Mouse (Mus musculus) embryonic facial prominence, embryonic 10.5 days (tissue): ENCODE measurements around the gene Jazf1. TPM values are rescaled to one million over a fixed set of nuclear protein-coding genes. Genes with fewer than 3 reads are reported as not detected.

Source experiments
- DNase-seq: peaks from one replicate; pipeline ENCODE4 v3.0.0-alpha.2; 2017; ENCODE audit warnings: low spot score
- H3K27ac ChIP-seq: fragments of 300-500 bp; sonication (generic); replicated peaks from 2 replicates; pipeline ENCODE4 v1.5.1; 2016; ENCODE audit warnings: mild to moderate bottlenecking
- H3K27me3 ChIP-seq: fragments of 300-500 bp; sonication (generic); replicated peaks from 2 replicates; pipeline ENCODE4 v1.6.1; 2016; ENCODE audit warnings: low read depth, mild to moderate bottlenecking; ENCODE audit not compliant: poor library complexity, severe bottlenecking
- H3K36me3 ChIP-seq: fragments of 300-500 bp; sonication (generic); replicated peaks from 2 replicates; pipeline ENCODE4 v1.6.1; 2016; ENCODE audit warnings: mild to moderate bottlenecking, moderate library complexity
- H3K4me1 ChIP-seq: fragments of 300-500 bp; sonication (generic); 2 replicates; pipeline ENCODE4 v1.6.1; 2016
- H3K4me3 ChIP-seq: fragments of 300-500 bp; sonication (generic); 2 replicates; pipeline ENCODE4 v1.5.1; 2016; ENCODE audit warnings: mild to moderate bottlenecking, moderate library complexity
- H3K9me3 ChIP-seq: fragments of 300-500 bp; sonication (generic); 2 replicates; pipeline ENCODE4 v1.6.1; 2016; ENCODE audit warnings: mild to moderate bottlenecking
- WGBS: fragments of 180-500 bp; shearing (Covaris S2); methylation state at CpG from one replicate; pipeline ENCODE4 v1.1.7; 2016; 5-methylcytosine and 5-hydroxymethylcytosine counted together
- polyA plus RNA-seq: library from polyadenylated mRNA; unstranded; fragments of >200 nt; fragmentation: Nextera tagmentation; extraction: Ambion mirVana; gene quantifications from 2 replicates; pipeline ENCODE4 v1.2.1, GENCODE M21; 2016

Gene Jazf1
- polyA plus RNA-seq, 1 experiment from 2014 or later = 3.0 TPM

GRCm38 (mm10) chr6:52990816-52991215 is 77.6 kb downstream of the Jazf1 start:
- Histone ChIP-seq H3K27ac (no peak overlapping the region), H3K36me3 (no peaks in the 10 kb centered on the region), H3K4me3 (no peak overlapping the region), H3K9me3 (no peaks in the 10 kb centered on the region), H3K4me1 (no peaks in the 10 kb centered on the region), H3K27me3 (no peaks in the 10 kb centered on the region; the same call in none of the 2 replicates)
- WGBS = 88% methylated on average over 8 of the region's 8 CpGs
- no peak for DNase-seq

GRCm38 (mm10) chr6:52987905-52988640 is 80.4 kb downstream of the Jazf1 start:
- DNase-seq = no peak
- 0 out of 2 replicates have a peak, but pooled peaks cover 3% of the 10 kb centered on the region for H3K9me3 ChIP-seq
- H3K27me3 ChIP-seq = no peaks in the 10 kb centered on the region; the same call in none of the 2 replicates
- no peak overlapping the region for H3K4me3 ChIP-seq
- H3K27ac ChIP-seq = no peak overlapping the region
- H3K36me3 ChIP-seq = no peaks in the 10 kb centered on the region
- H3K4me1 ChIP-seq = no peaks in the 10 kb centered on the region
- WGBS = 84% methylated on average over 6 of the region's 6 CpGs

GRCm38 (mm10) chr6:52987391-52987790 is 81.0 kb downstream of the Jazf1 start:
- H3K4me3 ChIP-seq = no peak overlapping the region
- H3K4me1 ChIP-seq = no peaks in the 10 kb centered on the region
- peak; percentile 57 for DNase-seq
- H3K9me3 ChIP-seq = 0 out of 2 replicates have a peak, but pooled peaks cover 3% of the 10 kb centered on the region
- H3K36me3 ChIP-seq = no peaks in the 10 kb centered on the region
- H3K27ac ChIP-seq = no peak overlapping the region
- 56% methylated on average over 4 of the region's 4 CpGs for WGBS
- no peaks in the 10 kb centered on the region; the same call in none of the 2 replicates for H3K27me3 ChIP-seq

GRCm38 (mm10) chr6:52982175-52982574 is 86.3 kb downstream of the Jazf1 start:
- 0 out of 2 replicates have a peak, but pooled peaks cover 3% of the 10 kb centered on the region for H3K9me3 ChIP-seq
- DNase-seq = no peak
- no peak overlapping the region for H3K27ac ChIP-seq
- H3K36me3 ChIP-seq = no peaks in the 10 kb centered on the region
- H3K4me3 ChIP-seq = no peak overlapping the region
- 89% methylated on average over 6 of the region's 6 CpGs for WGBS
- no peaks in the 10 kb centered on the region for H3K27me3 ChIP-seq
- H3K4me1 ChIP-seq = no peaks in the 10 kb centered on the region

- Histone ChIP-seq H3K27me3 (no peaks in the 10 kb centered on the region), H3K9me3 (no peaks in the 10 kb centered on the region), H3K4me3 (no peak overlapping the region), H3K27ac (no peak overlapping the region), H3K4me1 (no peaks in the 10 kb centered on the region), H3K36me3 (no peaks in the 10 kb centered on the region)
- no peak for DNase-seq
- 94% methylated on average over 6 of the region's 6 CpGs for WGBS
Measured at GRCm38 (mm10) chr6:52979503-52979902, 88.9 kb downstream of the Jazf1 start.

GRCm38 (mm10) chr6:52973351-52973750 is 95.1 kb downstream of the Jazf1 start:
- Histone ChIP-seq H3K36me3 (no peaks in the 10 kb centered on the region), H3K27me3 (no peaks in the 10 kb centered on the region), H3K4me3 (no peak overlapping the region), H3K4me1 (peaks cover 20% of the 10 kb centered on the region), H3K27ac (no peak overlapping the region), H3K9me3 (no peaks in the 10 kb centered on the region)
- 86% methylated on average over 5 of the region's 5 CpGs for WGBS
- DNase-seq = no peak

- no peak overlapping the region for H3K4me3 ChIP-seq
- H3K9me3 ChIP-seq = no peaks in the 10 kb centered on the region
- H3K27me3 ChIP-seq = no peaks in the 10 kb centered on the region
- H3K4me1 ChIP-seq = peaks cover 32% of the 10 kb centered on the region
- 68% methylated on average over 7 of the region's 7 CpGs for WGBS
- DNase-seq = no peak
- no peaks in the 10 kb centered on the region for H3K36me3 ChIP-seq
- H3K27ac ChIP-seq = peak overlapping the region; percentile 48
Measured at GRCm38 (mm10) chr6:52972138-52972537, 96.3 kb downstream of the Jazf1 start.

- H3K27ac ChIP-seq = no peak overlapping the region; the same call in 1 of the 2 replicates
- H3K36me3 ChIP-seq = no peaks in the 10 kb centered on the region
- peaks cover 53% of the 10 kb centered on the region for H3K4me1 ChIP-seq
- H3K4me3 ChIP-seq = no peak overlapping the region
- no peaks in the 10 kb centered on the region for H3K9me3 ChIP-seq
- DNase-seq = peak; percentile 75
- H3K27me3 ChIP-seq = no peaks in the 10 kb centered on the region
- WGBS = 95% methylated on average over 2 of the region's 2 CpGs
Measured at GRCm38 (mm10) chr6:52969717-52970261, 98.6 kb downstream of the Jazf1 start.

GRCm38 (mm10) chr6:52968346-52968891 is 100.0 kb downstream of the Jazf1 start:
- DNase-seq = peak; percentile 34
- Histone ChIP-seq H3K27ac (peak overlapping the region; percentile 72), H3K4me3 (no peak overlapping the region), H3K27me3 (no peaks in the 10 kb centered on the region), H3K36me3 (no peaks in the 10 kb centered on the region), H3K9me3 (no peaks in the 10 kb centered on the region), H3K4me1 (peaks cover 67% of the 10 kb centered on the region)
- 56% methylated on average over 12 of the region's 12 CpGs for WGBS

- WGBS = 46% methylated on average over 10 of the region's 10 CpGs
Measured at GRCm38 (mm10) chr6:52967557-52968270, 100.7 kb downstream of the Jazf1 start.

GRCm38 (mm10) chr6:52966001-52966400 is 102.4 kb downstream of the Jazf1 start:
- no peak for DNase-seq
- H3K36me3 ChIP-seq = no peaks in the 10 kb centered on the region
- no peaks in the 10 kb centered on the region for H3K27me3 ChIP-seq
- H3K4me3 ChIP-seq = no peak overlapping the region
- peaks cover 80% of the 10 kb centered on the region for H3K4me1 ChIP-seq
- 69% methylated on average over 4 of the region's 4 CpGs for WGBS
- peak overlapping the region; percentile 84 for H3K27ac ChIP-seq
- H3K9me3 ChIP-seq = no peaks in the 10 kb centered on the region

More at GRCm38 (mm10) chr6:52967557-52968270, 100.7 kb downstream of the Jazf1 start:
- Histone ChIP-seq H3K27me3 (no peaks in the 10 kb centered on the region), H3K9me3 (no peaks in the 10 kb centered on the region), H3K4me3 (no peak overlapping the region), H3K4me1 (peaks cover 74% of the 10 kb centered on the region), H3K36me3 (no peaks in the 10 kb centered on the region), H3K27ac (peak overlapping the region; percentile 72)
- peak; percentile 61 for DNase-seq

GRCm38 (mm10) chr6:52965340-52965739 is 103.1 kb downstream of the Jazf1 start:
- Histone ChIP-seq H3K9me3 (no peaks in the 10 kb centered on the region), H3K27ac (peak overlapping the region; percentile 84), H3K27me3 (no peaks in the 10 kb centered on the region), H3K36me3 (no peaks in the 10 kb centered on the region), H3K4me1 (peaks cover 84% of the 10 kb centered on the region), H3K4me3 (no peak overlapping the region)
- no peak for DNase-seq
- WGBS = 50% methylated on average over 7 of the region's 7 CpGs
